Mouse (Mus musculus) small intestine, adult 2 months (tissue): ENCODE data around the gene Trim66. TPM values are rescaled to one million over a fixed set of nuclear protein-coding genes. Genes with fewer than 3 reads are reported as not detected.

Source experiments
- H3K27ac ChIP-seq: fragments of 200-500 bp; 2 replicates; pipeline ENCODE4 v1.5.1; 2012; ENCODE audit warnings: low read depth, low read length, control low read depth, inconsistent platforms; ENCODE audit not compliant: insufficient read depth
- H3K27me3 ChIP-seq: fragments of 200-500 bp; 2 replicates; pipeline ENCODE4 v1.6.1; 2012; ENCODE audit warnings: mild to moderate bottlenecking, moderate library complexity, low read length, inconsistent platforms; ENCODE audit not compliant: control insufficient read depth, insufficient read depth
- H3K36me3 ChIP-seq: fragments of 200-500 bp; 2 replicates; pipeline ENCODE4 v1.6.1; 2012; ENCODE audit warnings: mild to moderate bottlenecking, low read length, control low read depth, inconsistent platforms; ENCODE audit not compliant: control insufficient read depth, insufficient read depth
- H3K4me1 ChIP-seq: fragments of 200-500 bp; 2 replicates; pipeline ENCODE4 v1.6.1; 2012; ENCODE audit warnings: low read length, inconsistent platforms, mixed read lengths; ENCODE audit not compliant: control insufficient read depth, insufficient read depth, insufficient read length
- H3K4me3 ChIP-seq: fragments of 200-500 bp; 2 replicates; pipeline ENCODE4 v1.5.1; 2012; ENCODE audit warnings: low read depth, mild to moderate bottlenecking, control low read depth, inconsistent platforms, low read length, moderate library complexity
- CTCF ChIP-seq: fragments of 200-500 bp; IDR thresholded peaks from 2 replicates; pipeline ENCODE4 v1.5.1; 2012; ENCODE audit warnings: low read depth, mild to moderate bottlenecking, control low read depth, inconsistent platforms, low read length, moderate library complexity, mixed read lengths; ENCODE audit not compliant: insufficient replicate concordance, insufficient read length; ENCODE audit errors: extremely low read depth
- POLR2A ChIP-seq: fragments of 200-500 bp; IDR thresholded peaks from 2 replicates; pipeline ENCODE4 v1.6.1; 2012; ENCODE audit warnings: low read depth, mild to moderate bottlenecking, control low read depth, inconsistent platforms, low read length, moderate library complexity
- WGBS: fragments of 180-500 bp; shearing (Covaris S2); methylation state at CpG from one replicate; pipeline ENCODE4 v1.1.7; 2018; 5-methylcytosine and 5-hydroxymethylcytosine counted together
- polyA plus RNA-seq: library from polyadenylated mRNA; depleted of rRNA; stranded (reverse); fragments of >200 nt; gene quantifications from 2 replicates; pipeline ENCODE4 v1.2.3, GENCODE M21; 2012; rRNA removed

Gene Trim66
- polyA plus RNA-seq: 0.03 TPM in 1 of 2 replicates, not detected in the other

GRCm38 (mm10) chr7:109508034-109508433, at the start of gene Trim66:
TSS of gene Trim66 (minus strand) at chr7:109508134.
- H3K4me1 ChIP-seq: no peaks in the 10 kb centered on the region
- no peak for TF ChIP-seq CTCF
- no peak for TF ChIP-seq POLR2A
- no peaks in the 10 kb centered on the region for H3K36me3 ChIP-seq
- 86% methylated on average over 4 of the region's 4 CpGs for WGBS
- H3K27ac ChIP-seq: no peak within 1 kb of the TSS
- no peaks in the 10 kb centered on the region for H3K27me3 ChIP-seq
- H3K4me3 ChIP-seq: no peak within 1 kb of the TSS

- Histone ChIP-seq H3K27me3 (no peaks in the 10 kb centered on the region), H3K27ac (no peak overlapping the region), H3K4me3 (no peak overlapping the region), H3K36me3 (peaks cover 30% of the 10 kb centered on the region), H3K4me1 (no peaks in the 10 kb centered on the region)
- 78% methylated on average over 5 of the region's 5 CpGs for WGBS
- TF ChIP-seq CTCF: no peak
- TF ChIP-seq POLR2A: no peak
Measured at GRCm38 (mm10) chr7:109546726-109547125, 38.8 kb upstream of the Trim66 start.

- TF ChIP-seq CTCF (no peak), POLR2A (no peak)
- Histone ChIP-seq H3K4me1 (no peaks in the 10 kb centered on the region), H3K27me3 (no peaks in the 10 kb centered on the region), H3K27ac (peak overlapping the region; percentile 31; the same call in 1 of the 2 replicates), H3K36me3 (peaks cover 30% of the 10 kb centered on the region), H3K4me3 (no peak overlapping the region)
- WGBS: 94% methylated on average over 2 of the region's 2 CpGs
Measured at GRCm38 (mm10) chr7:109546186-109546585, 38.3 kb upstream of the Trim66 start.

- WGBS: 73% methylated on average over 10 of the region's 10 CpGs
- Histone ChIP-seq H3K27me3 (no peaks in the 10 kb centered on the region), H3K4me3 (no peak overlapping the region), H3K4me1 (peaks cover 3% of the 10 kb centered on the region; the same call in 1 of the 2 replicates), H3K36me3 (peaks cover 29% of the 10 kb centered on the region), H3K27ac (peak overlapping the region; percentile 38; the same call in 1 of the 2 replicates)
- TF ChIP-seq CTCF (no peak), POLR2A (no peak)
Measured at GRCm38 (mm10) chr7:109545255-109545993, 37.5 kb upstream of the Trim66 start.

GRCm38 (mm10) chr7:109544792-109545191, 36.9 kb upstream of the Trim66 start:
- peaks cover 3% of the 10 kb centered on the region; the same call in 1 of the 2 replicates for H3K4me1 ChIP-seq
- TF ChIP-seq POLR2A: no peak
- no peak for TF ChIP-seq CTCF
- H3K27ac ChIP-seq: 0 out of 2 replicates have a peak overlapping the region, but pooled peaks have one; percentile 38
- H3K27me3 ChIP-seq: no peaks in the 10 kb centered on the region
- H3K36me3 ChIP-seq: peaks cover 32% of the 10 kb centered on the region
- 77% methylated on average over 5 of the region's 5 CpGs for WGBS
- no peak overlapping the region for H3K4me3 ChIP-seq

- Histone ChIP-seq H3K36me3 (peaks cover 38% of the 10 kb centered on the region), H3K4me3 (no peak overlapping the region), H3K27me3 (no peaks in the 10 kb centered on the region), H3K27ac (no peak overlapping the region), H3K4me1 (peaks cover 6% of the 10 kb centered on the region; the same call in 1 of the 2 replicates)
- TF ChIP-seq CTCF (no peak), POLR2A (no peak)
- whole genome bisulfite sequencing: 80% methylated on average over 3 of the region's 3 CpGs
Measured at GRCm38 (mm10) chr7:109542364-109542628, 34.4 kb upstream of the Trim66 start.

GRCm38 (mm10) chr7:109541609-109542363, 33.9 kb upstream of the Trim66 start:
- Histone ChIP-seq H3K4me1 (peaks cover 6% of the 10 kb centered on the region; the same call in 1 of the 2 replicates), H3K4me3 (no peak overlapping the region), H3K27ac (no peak overlapping the region), H3K27me3 (no peaks in the 10 kb centered on the region), H3K36me3 (peaks cover 38% of the 10 kb centered on the region)
- no peak for TF ChIP-seq POLR2A
- 90% methylated on average over 10 of the region's 10 CpGs for WGBS
